In genomic region chr6:51078353-51078966, GRCm38 (mm10) we compare ENCODE assay signal across 10 mouse cellular contexts.
DNase-seq lines count a peak whose midpoint lies in the region; ATAC-seq and TF ChIP-seq lines count a peak whose summit lies in the region.
"Had no signal": no experiment of that assay in that cellular context is flagged by ENCODE, and none has a peak within 500 bp of the region (broad histone marks: within the 10 kb centered on the region; RNA-seq: fewer than 3 reads in every experiment).

No protein-coding gene starts in this region.

- H3K4me1 ChIP-seq in lung, postnatal 0 days (ENCODE audit: insufficient read depth, low read depth, low read length): peaks cover 11% of the 10 kb centered on the region; the same call in 1 of the 2 replicates
- H3K4me1 ChIP-seq in forebrain, postnatal 0 days (ENCODE audit: insufficient read depth): peaks cover 7% of the 10 kb centered on the region; the same call in 1 of the 2 replicates
- peaks cover 6% of the 10 kb centered on the region; the same call in 1 of the 2 replicates for H3K4me1 ChIP-seq in hindbrain, postnatal 0 days (ENCODE audit: insufficient read depth, low read length)
- H3K4me1 ChIP-seq in stomach, postnatal 0 days (replicated peaks; ENCODE audit: control insufficient read depth, insufficient read depth): no peaks in the 10 kb centered on the region; the same call in 1 of the 2 replicates
- H3K4me1 ChIP-seq in cerebellum, adult 2 months (ENCODE audit: control insufficient read depth, insufficient read depth, low read length): 0 out of 2 replicates have a peak, but pooled peaks cover 4% of the 10 kb centered on the region

- peak overlapping the region; percentile 83; the same call in 1 of the 2 replicates for H3K27ac ChIP-seq in lung, postnatal 0 days (ENCODE audit: low read length)
- H3K27ac ChIP-seq in forebrain, postnatal 0 days (ENCODE audit: low read depth, low read length): peak overlapping the region; percentile 17
- H3K27ac ChIP-seq in hindbrain, postnatal 0 days: peak overlapping the region; percentile 73
- 0 out of 2 replicates have a peak overlapping the region, but pooled peaks have one; percentile 13 for H3K27ac ChIP-seq in stomach, postnatal 0 days (replicated peaks)
- no peak overlapping the region for H3K27ac ChIP-seq in cerebellum, adult 2 months (ENCODE audit: insufficient read depth, low read length)

- H3K9me3 ChIP-seq in lung, postnatal 0 days (ENCODE audit: low read length): no peaks in the 10 kb centered on the region
- no peaks in the 10 kb centered on the region for H3K9me3 ChIP-seq in forebrain, postnatal 0 days (ENCODE audit: low read length)
- H3K9me3 ChIP-seq in hindbrain, postnatal 0 days (ENCODE audit: low read length): no peaks in the 10 kb centered on the region
- no peaks in the 10 kb centered on the region for H3K9me3 ChIP-seq in stomach, postnatal 0 days (ENCODE audit: control insufficient read depth, low read length)
- H3K9me3 ChIP-seq: G1E had no signal

- WGBS in lung, postnatal 0 days: 53% methylated on average over 11 of the region's 11 CpGs
- 38% methylated on average over 11 of the region's 11 CpGs for WGBS in forebrain, postnatal 0 days
- 34% methylated on average over 11 of the region's 11 CpGs for WGBS in hindbrain, postnatal 0 days
- 69% methylated on average over 11 of the region's 11 CpGs for WGBS in stomach, postnatal 0 days
- WGBS in cerebellum, adult 2 months: 21% methylated on average over 11 of the region's 11 CpGs

- no peak for ATAC-seq in lung, postnatal 0 days
- peak; percentile 44 for ATAC-seq in forebrain, postnatal 0 days
- ATAC-seq in hindbrain, postnatal 0 days: peak; percentile 73
- ATAC-seq in stomach, postnatal 0 days (ENCODE audit: low FRiP score, low TSS enrichment): no peak

- no peak for TF ChIP-seq CTCF in lung, postnatal 0 days (IDR thresholded peaks at IDR 0.05)
- TF ChIP-seq CTCF in forebrain, postnatal 0 days (IDR thresholded peaks at IDR 0.05; ENCODE audit: low read depth): no peak
- no peak for TF ChIP-seq CTCF in hindbrain, postnatal 0 days (IDR thresholded peaks at IDR 0.05; ENCODE audit: low read depth)
- no peak for TF ChIP-seq CTCF in stomach, postnatal 0 days (IDR thresholded peaks at IDR 0.05; ENCODE audit: low read depth)
- TF ChIP-seq CTCF in cerebellum, adult 2 months (IDR thresholded peaks at IDR 0.05; ENCODE audit: borderline replicate concordance, insufficient read depth, low read depth, low read length): no peak

- TF ChIP-seq POLR2A in cerebellum, adult 2 months (IDR thresholded peaks at IDR 0.05; ENCODE audit: borderline replicate concordance, insufficient read depth, low read length): no peak

- 0 out of 2 replicates have a peak overlapping the region, but pooled peaks have one; percentile 14 for H3K4me2 ChIP-seq in lung, postnatal 0 days (replicated peaks; ENCODE audit: low read depth, low read length)
- H3K4me2 ChIP-seq in forebrain, postnatal 0 days (ENCODE audit: low read depth): 0 out of 2 replicates have a peak overlapping the region, but pooled peaks have one; percentile 6
- H3K4me2 ChIP-seq in hindbrain, postnatal 0 days (ENCODE audit: low read depth, low read length): 0 out of 2 replicates have a peak overlapping the region, but pooled peaks have one; percentile 6
- no peak overlapping the region for H3K4me2 ChIP-seq in stomach, postnatal 0 days (replicated peaks; ENCODE audit: low read depth)

- H3K27me3 ChIP-seq in lung, postnatal 0 days (replicated peaks; ENCODE audit: insufficient read depth, low read length): no peaks in the 10 kb centered on the region
- no peaks in the 10 kb centered on the region for H3K27me3 ChIP-seq in forebrain, postnatal 0 days (ENCODE audit: insufficient read depth, low read length)
- no peaks in the 10 kb centered on the region for H3K27me3 ChIP-seq in hindbrain, postnatal 0 days (ENCODE audit: insufficient read depth, low read length)
- H3K27me3 ChIP-seq in stomach, postnatal 0 days (ENCODE audit: control insufficient read depth, insufficient read depth, low read length): no peaks in the 10 kb centered on the region
- 0 out of 2 replicates have a peak, but pooled peaks cover 1% of the 10 kb centered on the region for H3K27me3 ChIP-seq in cerebellum, adult 2 months (ENCODE audit: control insufficient read depth, insufficient read depth, low read length)

- H3K36me3 ChIP-seq in lung, postnatal 0 days (ENCODE audit: insufficient read depth, low read length): no peaks in the 10 kb centered on the region
- no peaks in the 10 kb centered on the region for H3K36me3 ChIP-seq in forebrain, postnatal 0 days (ENCODE audit: insufficient read depth)
- no peaks in the 10 kb centered on the region for H3K36me3 ChIP-seq in hindbrain, postnatal 0 days (ENCODE audit: insufficient read depth, low read length)
- H3K36me3 ChIP-seq in stomach, postnatal 0 days (ENCODE audit: control insufficient read depth, insufficient read depth, low read length): no peaks in the 10 kb centered on the region
- H3K36me3 ChIP-seq: G1E had no signal

- no peak overlapping the region for H3K9ac ChIP-seq in lung, postnatal 0 days (replicated peaks; ENCODE audit: low read depth)
- H3K9ac ChIP-seq in forebrain, postnatal 0 days: no peak overlapping the region
- no peak overlapping the region for H3K9ac ChIP-seq in hindbrain, postnatal 0 days (replicated peaks; ENCODE audit: low read length)
- no peak overlapping the region for H3K9ac ChIP-seq in stomach, postnatal 0 days (ENCODE audit: low read length)

- H3K4me3 ChIP-seq in lung, postnatal 0 days (ENCODE audit: low read depth, low read length): no peak overlapping the region
- no peak overlapping the region for H3K4me3 ChIP-seq in forebrain, postnatal 0 days (ENCODE audit: low read depth, low read length)
- H3K4me3 ChIP-seq in hindbrain, postnatal 0 days (ENCODE audit: low read length): no peak overlapping the region
- no peak overlapping the region for H3K4me3 ChIP-seq in stomach, postnatal 0 days (ENCODE audit: low read depth, low read length)
- H3K4me3 ChIP-seq in cerebellum, adult 2 months (replicated peaks; ENCODE audit: insufficient read depth, low read depth, low read length): no peak overlapping the region

- DNase-seq in lung, postnatal 0 days (ENCODE audit: low spot score): peak; percentile 24
- DNase-seq in lung, adult 18-20 months: no peak
- no peak for DNase-seq in forebrain, postnatal 0 days
- DNase-seq in hindbrain, postnatal 0 days (ENCODE audit: low spot score): peak; percentile 69
- DNase-seq in stomach, postnatal 0 days (ENCODE audit: low spot score): no peak
- DNase-seq in cerebellum, adult 9-10 months: no peak
- DNase-seq in urinary bladder, adult 18-20 months (ENCODE audit: low spot score in 2 of 2): no peak
- no peak for DNase-seq in cerebellum, adult 2 months
- DNase-seq: thymus, postnatal 25 days had no signal

- no peak for TF ChIP-seq EP300 in lung, postnatal 0 days (IDR thresholded peaks at IDR 0.05)
- TF ChIP-seq EP300 in stomach, postnatal 0 days (optimal IDR thresholded peaks at IDR 0.05): no peak

Comparison
In these comparisons a context has a peak if more than half of its experiments do, and no peak if none do; other contexts are left out.
1. DNase-seq: peak in lung, postnatal 0 days (single experiment) and hindbrain, postnatal 0 days (single experiment); none in lung, adult 18-20 months (0 of 2), forebrain, postnatal 0 days (single experiment), stomach, postnatal 0 days (single experiment), cerebellum, adult 9-10 months (single experiment), urinary bladder, adult 18-20 months (0 of 2) and cerebellum, adult 2 months (0 of 2).
2. ATAC-seq: peak in forebrain, postnatal 0 days (single experiment) and hindbrain, postnatal 0 days (single experiment); none in lung, postnatal 0 days (single experiment) and stomach, postnatal 0 days (single experiment).